Mouse (Mus musculus): ENCODE results near the gene Sult2b1. TPM values are rescaled to one million over a fixed set of nuclear protein-coding genes. Genes with fewer than 3 reads are reported as not detected.

Gene Sult2b1
- 0.52 and 1.0 TPM in 2 replicates for total RNA-seq (2021)
- long read RNA-seq, experiment 1 = 0 reads
- long read RNA-seq, experiment 2, partial matches to known transcripts = 0 of 1 reads
- long read RNA-seq, experiment 2, other reads (novel, unspliced or antisense) = 0 of 1 reads

DNA sequence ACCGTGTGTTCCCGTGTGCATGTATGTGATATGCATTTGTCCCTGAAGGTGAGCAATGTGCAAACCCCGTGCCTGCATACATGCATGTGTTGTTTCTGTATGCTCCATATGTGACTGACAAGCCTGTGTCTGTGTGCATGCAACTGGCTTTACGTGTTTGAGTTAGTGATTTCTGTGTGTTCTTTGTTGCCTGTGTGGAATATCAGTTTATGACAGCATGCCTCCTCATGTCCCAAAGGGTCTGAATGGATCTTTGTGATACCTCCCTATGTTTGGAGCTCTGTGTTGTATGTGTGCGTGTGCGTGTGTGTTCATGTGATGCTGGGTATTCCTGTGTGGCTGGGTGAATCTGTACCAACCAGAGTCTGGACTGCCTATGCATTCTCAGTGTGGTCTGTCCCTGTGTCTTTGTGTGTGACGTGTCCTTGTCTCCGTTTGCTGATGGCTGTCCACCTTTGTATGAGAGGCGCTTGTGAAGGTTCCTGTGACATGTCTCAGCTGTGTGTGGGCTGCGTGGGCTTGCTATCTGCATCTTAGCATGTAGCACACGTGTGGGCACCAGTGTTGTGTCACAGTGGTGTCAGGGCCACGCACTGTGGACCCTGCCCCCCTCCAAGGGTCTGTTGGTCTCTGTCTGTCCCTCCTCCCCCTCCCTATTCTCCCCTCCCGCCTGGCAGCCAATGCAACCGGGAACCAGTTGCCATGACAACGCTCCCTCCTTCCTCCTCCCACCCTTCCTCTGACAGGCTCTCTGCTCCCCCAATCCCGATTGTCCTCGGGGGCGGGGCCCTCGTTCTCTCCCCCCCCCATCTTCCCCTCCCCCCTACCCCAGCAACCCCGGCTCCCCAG is at the start of gene Sult2b1:
Sult2b1 (minus strand) TSS at position 146 of the 849 bp plus-strand sequence.
- DNase-seq = peak; percentile 81

DNA sequence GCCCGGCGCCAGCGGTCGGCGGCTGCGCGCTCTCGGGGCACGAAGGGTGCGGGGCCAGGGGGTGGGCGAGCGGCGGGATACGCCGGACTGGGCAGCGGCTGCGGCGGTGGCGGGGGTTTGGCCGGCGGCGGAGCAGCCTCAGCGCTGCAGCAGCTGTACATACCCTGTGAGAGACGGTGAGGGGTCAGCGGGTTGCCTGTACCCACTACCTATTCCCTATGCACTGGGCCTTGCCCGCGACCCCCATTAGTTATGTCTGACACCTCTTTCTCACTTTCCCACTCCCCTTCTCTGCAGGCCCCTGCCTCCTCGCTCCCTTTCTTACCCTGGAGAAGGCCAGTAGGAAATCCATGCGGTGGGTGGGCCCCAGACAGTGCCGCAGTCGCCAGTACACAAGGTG is 49.5 kb upstream of the Sult2b1 start:
- DNase-seq = no peak

DNA sequence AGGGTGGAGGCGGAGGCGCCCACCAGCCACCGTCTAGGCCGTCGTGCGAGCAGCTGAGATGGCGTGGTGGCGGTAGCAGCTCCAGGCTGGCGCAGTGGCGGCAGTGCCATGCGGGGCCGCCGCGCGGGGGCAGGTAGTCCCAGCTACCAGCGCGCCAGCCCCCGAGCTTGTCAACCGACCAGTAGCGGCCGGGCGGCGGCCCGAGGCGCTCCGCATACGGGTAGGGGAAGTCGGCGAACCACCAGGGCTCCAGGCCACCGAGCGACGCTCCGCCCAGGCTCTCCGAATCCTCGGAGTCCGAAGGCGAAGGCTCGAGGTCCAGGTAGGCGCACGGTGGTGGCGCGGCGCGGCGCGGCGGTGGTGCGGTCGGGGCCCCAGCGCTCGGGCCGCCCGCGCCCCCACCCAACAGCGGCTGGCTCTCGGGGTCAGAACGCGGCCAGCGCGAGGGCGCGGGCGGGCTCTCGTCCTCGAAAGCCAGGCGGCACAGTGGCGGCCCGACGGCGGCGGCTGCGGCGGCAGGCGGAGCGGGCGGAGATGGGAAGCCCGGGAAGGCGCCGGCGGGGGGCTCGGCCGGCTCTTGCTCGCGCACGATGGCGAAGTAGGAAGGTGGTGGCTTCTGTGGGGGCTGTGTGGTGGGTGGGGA is 48.8 kb upstream of the Sult2b1 start:
- no peak for DNase-seq

DNA sequence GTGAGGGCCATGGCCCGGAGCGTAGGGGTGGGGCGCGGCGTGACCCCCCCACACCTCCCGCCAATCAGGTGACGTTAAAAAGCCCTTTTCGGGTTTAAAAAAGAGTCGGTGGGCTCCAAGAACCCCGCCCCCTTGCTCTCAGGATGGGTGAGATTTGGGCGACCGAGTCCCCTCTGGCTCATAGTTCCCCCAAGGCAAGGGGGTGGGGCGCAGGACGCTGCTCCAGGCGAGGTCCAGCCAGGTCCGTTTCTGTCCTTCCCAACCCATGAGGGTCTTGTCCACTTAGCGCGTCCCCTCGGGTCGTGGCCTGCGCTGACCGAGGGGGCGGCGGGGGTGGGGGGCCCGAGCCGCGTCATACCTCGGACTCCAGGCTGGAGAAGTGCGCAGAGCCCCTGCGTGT is 48.0 kb upstream of the Sult2b1 start:
- DNase-seq = no peak

DNA sequence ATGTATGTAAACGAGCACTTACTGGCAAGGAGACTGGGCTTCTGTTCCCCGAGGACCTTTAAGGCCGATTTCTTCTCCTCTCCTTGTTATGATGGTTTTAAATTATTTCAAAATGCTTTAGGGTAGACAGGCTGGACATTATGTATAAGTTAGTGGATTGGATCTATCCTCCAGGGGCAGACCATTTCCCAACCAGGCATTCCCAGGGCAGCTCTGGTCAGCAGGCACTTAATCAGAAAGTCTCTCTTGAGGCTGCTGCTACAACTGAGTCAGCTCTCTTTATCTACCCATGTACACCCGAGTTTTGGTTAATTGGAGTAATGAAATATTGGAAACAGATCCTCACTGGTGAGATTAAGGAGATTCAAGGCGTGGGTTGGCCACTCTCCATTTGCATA is 46.7 kb upstream of the Sult2b1 start:
- no peak for DNase-seq

DNA sequence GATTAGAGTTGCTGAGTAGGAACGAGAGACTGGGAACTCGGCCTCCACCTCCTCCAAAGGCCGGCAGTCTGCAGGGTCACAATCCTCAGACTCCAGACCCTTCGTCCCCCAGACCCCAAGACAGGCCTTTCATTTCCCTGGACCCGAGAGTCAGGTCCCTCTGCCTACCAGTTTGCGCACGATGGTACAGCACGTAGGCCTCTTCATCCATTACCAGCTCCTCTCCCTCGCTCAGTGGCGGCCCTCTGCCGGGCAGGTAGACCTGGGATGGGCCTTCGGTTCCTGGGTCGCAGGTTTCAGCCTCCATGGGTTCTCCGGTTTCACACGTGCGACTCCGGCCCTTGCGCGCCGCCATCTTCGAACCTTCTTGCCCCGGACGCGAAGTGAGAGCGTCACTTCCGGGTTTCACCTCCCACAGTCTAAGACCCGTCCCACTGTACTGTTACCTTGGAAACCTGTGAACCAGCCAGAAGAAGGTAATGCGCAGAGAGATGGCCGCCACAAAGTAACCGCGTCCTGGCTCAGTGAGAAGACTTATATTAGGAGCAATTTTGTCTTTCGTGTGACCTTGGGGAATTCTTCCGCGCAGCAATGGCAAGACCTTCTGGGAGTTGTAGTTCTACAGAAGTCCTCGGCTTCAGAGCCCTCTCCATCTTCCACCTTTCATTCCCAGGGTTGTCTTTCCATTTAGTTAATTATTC is 46.1 kb upstream of the Sult2b1 start, which contains the start of gene Grwd1:
Grwd1 (minus strand) TSS at position 518 of the 701 bp plus-strand sequence.
- peak; percentile 92 for DNase-seq

DNA sequence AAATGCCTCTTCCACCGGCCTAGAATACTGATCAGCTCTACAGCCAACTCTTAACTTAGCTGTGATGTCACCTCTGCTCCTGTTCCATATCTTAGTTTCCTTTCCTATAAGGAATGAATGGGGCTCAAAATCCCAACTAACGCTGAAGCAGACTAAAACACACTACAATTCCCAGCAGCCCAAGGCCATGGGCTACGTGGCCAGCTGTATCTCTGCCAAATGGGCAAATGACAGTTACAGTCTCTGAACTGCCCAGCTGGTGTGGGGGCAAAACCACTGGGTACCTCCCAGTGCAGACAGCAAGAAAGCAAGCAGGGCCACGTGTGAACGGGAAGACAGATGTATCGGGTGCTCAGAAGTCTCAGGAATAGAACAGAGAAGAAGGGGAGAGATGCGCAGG is 42.2 kb upstream of the Sult2b1 start:
- no peak for DNase-seq

DNA sequence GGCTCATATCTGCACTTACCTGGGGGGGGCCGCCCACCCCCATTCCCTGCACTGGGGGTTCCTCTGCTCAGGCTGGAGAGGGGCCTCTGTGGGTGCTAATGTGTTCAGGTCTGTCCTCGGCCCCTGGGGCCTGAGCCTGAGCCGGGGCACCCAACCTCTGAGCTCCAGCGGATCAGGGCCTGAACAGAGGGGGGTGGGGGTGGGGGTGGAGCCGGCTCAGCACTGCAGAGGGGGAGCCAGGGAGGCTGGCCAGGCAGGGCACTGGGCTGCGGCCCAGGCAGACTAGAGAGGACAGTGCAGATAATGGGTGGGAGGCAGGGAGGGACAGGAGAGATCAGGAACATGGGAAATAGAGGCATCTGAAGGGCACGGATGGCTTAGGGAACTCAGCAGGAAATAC is 40.1 kb upstream of the Sult2b1 start, which contains the start of gene Kcnj14:
Kcnj14 (minus strand) TSS at position 185 of the 400 bp plus-strand sequence.
- no peak for DNase-seq

DNA sequence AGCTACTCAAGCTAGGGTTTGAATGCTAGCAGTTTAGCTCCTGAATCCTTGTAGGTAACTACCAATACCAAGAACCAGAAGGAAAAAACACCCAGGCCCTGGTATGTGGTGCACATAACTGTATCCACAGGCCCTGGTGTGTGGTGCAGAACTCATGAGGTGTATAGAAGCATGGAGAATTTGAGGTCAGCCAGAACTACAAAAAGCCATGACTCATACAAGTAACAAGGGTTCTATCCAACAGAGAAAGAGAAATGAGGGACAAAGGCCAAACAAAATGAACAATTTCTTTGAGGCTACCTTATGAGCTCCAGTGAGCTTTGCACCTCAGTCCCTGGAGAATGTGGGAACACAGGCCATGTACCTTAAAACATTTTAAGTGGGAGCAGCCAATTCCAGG is 36.4 kb upstream of the Sult2b1 start:
- DNase-seq = no peak

DNA sequence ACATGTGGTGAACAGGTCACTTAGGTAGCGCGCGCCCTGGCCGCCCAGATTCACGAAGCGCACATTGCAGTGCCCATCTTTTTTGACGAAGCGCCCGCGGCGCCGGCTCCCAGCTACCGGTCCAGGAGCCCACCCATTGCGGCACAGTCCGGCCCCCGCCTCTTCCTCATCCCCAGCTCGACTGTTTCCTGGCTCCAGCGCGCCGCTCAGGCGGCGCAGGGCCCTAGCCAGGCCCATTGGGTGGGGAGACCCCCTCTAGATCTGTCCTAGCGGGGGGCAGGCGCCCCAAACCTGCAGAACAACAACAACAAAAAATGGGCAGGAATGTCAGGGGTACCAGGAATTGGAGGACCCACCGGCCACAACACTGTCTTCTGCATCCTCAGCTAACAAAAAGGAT is 35.4 kb upstream of the Sult2b1 start:
- no peak for DNase-seq

DNA sequence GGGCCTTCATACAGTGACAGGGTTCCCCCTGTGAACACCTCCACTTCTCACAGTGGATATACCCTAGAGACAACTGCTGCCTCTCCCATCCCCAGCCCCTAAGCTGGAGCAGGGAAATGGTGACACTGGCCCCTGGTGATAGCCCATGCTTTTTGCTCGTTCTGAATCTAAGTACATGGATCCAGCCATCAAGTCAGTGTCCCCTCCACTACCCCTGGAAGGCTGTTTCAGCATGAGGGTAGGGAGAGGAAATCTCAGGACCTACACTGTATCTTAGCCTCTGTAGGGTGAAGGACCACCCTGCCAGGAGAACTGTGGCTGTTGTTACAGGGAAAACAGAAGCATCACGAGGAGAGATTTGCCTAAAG is 31.5 kb upstream of the Sult2b1 start:
- DNase-seq = no peak

DNA sequence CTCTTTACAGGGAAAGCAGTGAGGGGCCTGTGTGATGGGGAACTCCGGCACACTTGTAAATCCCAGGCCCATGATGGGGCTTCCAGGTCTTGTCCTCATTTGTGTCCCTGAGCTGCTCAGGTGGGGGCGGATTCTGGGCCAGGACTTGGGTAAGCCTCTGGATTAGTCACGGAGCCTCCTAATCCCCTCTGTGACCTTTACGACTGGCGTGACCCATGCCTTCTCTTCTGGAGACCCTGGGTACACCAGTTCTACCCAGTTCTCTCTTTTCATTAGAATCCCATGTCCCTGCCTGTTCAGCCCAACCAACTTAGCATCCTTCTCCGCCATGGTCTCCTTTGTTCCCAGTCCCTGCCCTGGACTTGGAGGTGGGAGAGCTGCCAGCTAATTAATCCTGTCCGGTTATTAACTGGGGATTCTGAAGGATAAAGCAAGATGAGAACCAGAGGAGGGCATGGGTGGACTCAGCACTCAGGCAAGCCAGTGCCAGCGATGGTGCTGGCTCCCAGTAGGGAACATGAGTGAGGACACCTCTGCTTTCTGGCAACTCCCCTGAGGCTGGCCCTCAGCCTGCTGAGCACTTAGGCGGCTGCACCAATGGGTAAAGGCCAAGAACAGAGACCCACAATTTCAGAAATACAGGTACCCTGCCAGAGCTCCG is 31.0 kb upstream of the Sult2b1 start:
- no peak for DNase-seq

DNA sequence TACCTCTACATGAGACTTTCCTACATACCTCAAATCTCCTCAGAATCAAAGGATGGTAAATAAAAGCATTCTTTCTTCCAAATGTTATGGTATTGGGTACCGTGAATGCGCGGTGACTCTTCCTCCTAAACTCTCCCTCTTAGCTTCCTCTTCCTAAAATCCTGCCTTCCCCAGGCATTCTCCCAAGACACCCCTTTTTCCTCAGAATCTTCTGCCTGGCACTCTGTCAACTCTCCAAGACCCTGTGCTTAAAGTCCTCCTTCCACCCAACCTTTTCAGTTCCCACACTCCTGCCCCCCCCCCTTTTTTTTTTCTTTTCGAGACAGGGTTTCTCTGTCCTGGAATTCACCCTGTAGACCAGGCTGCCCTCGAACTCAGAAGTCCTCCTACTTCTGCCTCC is 30.4 kb upstream of the Sult2b1 start:
- DNase-seq = no peak

DNA sequence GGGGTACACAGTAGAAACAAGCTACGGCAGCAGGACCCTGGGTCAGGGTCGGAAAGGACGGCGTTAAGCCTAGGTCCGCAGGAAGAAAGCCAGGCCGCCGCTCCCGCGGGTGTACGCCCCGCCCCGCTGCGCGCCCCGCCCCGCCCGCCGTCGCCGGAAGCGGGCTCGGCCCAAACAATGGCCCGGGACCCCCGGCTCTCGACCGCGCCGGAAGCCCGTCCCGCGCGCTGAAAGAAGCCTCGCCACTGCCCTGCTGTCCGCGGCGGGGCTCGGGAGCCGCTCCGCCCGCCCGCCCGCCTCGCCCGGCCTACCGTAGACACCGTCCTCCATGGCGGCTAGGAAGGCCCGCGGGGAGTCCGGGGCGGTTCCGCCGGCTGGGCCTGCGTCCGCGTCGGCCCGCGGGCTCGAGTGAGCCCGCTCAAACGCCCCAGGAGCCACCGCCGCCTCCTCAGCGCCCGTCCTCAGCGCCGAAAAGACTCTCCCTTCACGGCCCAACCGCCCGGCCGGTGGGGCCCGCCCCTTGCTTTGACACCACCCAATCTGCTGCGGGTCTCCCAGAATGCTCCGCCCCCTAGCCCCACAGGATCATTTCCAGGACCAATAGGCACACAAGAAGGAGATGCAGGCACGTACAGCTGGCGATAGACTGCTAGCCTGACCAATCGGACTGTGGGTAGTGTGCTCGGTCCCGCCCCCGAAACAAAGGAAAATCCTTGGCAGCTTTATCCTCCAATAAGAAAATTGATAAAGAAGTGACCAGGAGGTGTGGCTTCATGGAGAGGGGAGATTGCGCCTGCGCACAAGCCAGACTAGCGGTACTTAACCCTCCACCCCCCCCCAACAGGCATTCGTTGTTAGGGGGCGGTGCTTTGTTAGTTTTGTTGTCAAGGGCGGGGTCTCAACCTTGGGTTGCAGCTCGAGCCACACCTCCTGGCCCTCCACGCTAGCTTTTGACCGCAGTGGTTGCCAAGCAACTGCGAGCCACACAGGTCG is 29.6 kb upstream of the Sult2b1 start, which contains the start of gene Cyth2:
Cyth2 (minus strand) TSS at position 795 of the 993 bp plus-strand sequence.
- peak; percentile 99 for DNase-seq

DNA sequence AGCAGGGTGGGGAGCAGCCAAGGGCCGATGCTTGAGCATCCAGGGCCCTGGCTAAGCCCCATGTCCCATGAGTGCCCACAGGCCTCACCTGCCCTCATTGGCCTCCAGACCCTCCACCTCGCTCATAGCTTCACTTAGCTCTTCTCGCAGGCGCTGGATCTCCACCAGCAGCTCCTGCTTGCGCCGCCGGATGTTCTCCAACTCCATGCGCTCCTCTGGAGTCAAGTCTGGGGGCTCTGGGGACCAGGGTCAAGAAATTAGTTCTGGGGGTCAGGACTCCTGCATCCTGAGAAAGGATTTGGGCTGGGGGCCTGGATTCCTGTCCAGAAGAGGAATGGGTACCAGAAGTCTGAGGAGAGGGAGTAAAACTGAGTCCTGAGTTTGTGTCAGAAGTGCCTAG is 28.5 kb upstream of the Sult2b1 start:
- no peak for DNase-seq

DNA sequence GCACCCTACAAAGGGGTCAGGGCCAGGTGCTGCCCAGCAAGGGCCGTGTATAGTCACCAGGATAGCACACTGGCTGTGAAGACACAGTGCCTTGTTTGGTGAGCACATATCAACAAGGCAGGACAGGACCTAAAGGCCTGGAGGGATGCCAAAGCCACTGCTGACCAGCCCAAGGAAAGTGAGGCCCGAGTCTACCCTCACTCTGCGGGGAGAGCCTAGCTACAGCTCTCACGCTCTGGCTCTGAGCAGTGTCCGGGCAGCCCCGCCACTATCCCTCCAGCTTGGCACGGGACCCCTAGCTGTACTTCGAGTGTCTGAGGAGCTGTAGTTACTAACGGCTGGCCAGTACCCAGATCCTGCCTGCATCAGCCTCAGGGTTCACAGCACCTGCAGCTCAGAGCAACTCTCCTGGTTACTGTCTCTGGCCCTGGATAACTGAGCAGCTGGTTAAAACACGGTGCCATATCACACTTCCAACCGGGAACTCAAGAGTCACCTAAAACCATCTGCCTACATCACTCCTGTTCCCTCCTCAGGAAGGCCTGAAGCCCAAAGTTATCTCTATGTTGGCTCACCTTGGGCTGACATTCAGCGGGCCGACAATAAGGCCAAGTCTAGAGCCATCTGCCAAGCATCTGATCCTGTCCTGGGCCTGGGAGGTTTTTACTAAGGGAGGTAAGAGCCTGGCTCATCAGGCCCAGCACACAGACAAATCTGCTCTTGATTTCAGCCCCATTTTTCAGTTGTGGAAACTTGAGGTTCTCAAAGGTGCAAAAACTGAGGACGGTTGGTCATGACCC is 25.0 kb upstream of the Sult2b1 start:
- no peak for DNase-seq

DNA sequence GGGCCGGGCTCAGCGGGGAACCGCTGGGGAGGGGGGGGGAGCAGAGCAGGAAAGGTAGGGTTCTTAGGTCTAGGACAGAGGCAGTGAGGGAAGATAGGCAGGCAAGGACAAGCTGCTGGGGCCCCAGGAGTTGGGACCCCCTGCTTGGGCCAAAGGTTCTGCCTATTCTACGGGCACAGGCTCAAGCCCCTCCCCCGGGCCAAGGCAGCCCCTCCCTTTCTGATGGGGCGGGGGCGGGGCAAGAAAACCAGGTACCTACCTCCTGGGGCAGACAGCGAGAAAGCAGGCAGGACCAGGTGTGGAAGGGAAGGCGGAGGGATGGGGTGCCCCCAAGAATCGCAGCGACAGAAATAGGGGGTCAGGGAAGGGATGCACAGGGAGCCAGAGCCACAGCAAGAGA is 24.0 kb upstream of the Sult2b1 start:
- DNase-seq = no peak

DNA sequence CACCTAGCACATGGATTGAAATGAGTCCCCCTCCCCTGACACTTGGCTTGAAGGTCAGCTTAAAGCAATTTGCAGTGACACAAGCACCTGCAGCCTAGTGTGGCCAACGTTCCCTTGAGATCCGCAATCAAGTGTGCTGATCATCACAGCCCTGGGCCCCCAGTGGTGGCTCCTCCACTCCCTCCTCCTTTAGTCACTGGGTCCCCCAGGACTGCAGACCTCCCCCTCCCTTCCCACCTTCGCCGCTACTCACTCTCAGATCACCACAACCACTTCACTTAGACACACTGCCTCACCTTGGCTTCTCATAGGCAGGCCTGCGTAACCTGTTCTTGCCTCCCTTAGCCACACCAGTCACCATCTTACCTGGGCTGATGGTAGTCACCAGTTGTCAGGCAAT is 21.5 kb upstream of the Sult2b1 start:
- DNase-seq = no peak

DNA sequence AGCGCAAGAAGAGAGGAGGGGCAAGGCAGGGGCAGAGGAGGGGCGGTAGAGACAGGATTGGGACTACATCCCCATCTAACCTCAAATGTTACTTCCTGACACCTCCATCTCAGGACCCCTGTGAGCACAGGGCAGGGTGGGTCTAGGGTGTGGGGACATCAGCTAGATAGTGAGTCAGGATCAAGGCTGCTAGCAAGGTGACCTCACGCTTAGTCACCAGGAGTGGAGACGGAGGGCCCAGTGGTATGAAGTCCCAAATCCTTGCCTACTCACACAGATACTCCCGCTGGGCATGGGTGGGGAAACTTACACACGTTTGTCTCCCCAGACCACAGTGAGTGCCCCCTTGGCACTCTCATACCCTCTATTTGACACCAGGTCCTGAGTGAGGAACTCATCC is 18.1 kb upstream of the Sult2b1 start:
- peak; percentile 70 for DNase-seq

DNA sequence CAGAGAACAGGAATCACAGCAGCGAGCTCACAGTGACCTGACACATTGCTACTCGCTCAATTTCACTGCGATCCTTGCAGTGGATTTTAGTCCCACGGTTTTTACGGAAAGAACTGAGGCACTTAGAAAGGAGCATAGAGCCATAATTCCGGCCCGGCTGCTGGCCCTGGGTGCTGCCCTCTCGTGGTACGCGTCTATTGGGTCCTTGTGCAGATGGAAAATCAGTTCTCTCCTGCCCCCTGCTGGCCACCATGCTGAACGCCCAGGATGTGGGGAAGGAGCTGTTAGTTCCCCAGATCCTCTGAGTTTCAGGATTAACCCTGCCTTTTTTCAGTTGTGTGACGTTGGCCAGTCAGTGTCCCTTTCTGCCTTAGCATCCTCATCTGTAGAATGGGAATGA is 16.9 kb upstream of the Sult2b1 start:
- DNase-seq = peak; percentile 96
